Mouse (Mus musculus) ES-E14 (cell line): Measurements from ENCODE around the gene Cd81.

ENCODE experiments used
- CHD2 ChIP-seq: IDR thresholded peaks from 2 replicates; pipeline ENCODE4 v1.6.1; 2014; ENCODE audit warnings: mild to moderate bottlenecking, low read depth, low read length, inconsistent platforms
- ZC3H11A ChIP-seq: IDR thresholded peaks from 2 replicates; pipeline ENCODE4 v1.6.1; 2012; ENCODE audit warnings: low read depth, mild to moderate bottlenecking, inconsistent platforms, low read length, borderline replicate concordance
- ZNF384 ChIP-seq: IDR thresholded peaks from 2 replicates; pipeline ENCODE4 v1.6.1; 2012; ENCODE audit warnings: low read depth, low read length, inconsistent platforms

GRCm38 (mm10) chr7:143055499-143056186 is 3.1 kb downstream of the Cd81 start:
- TF ChIP-seq ZNF384 (no peak), CHD2 (no peak), ZC3H11A (no peak)
